Mouse (Mus musculus) megakaryocyte, embryonic 14.5 days (primary cell): ENCODE measurements around the gene Gm13277. TPM values are rescaled to one million over a fixed set of nuclear protein-coding genes. Genes with fewer than 3 reads are reported as not detected.
"Not testable (repeated sequence)": the region's sequence is repeated elsewhere in the genome, so short reads cannot be mapped to it uniquely, and the experiment has no call there.

Experiments used
- H3K27me3 ChIP-seq: replicated peaks from 2 replicates; pipeline ENCODE3; 2012; ENCODE audit warnings: inconsistent platforms
- H3K36me3 ChIP-seq: replicated peaks from 2 replicates; pipeline ENCODE3; 2012; ENCODE audit warnings: low read length, inconsistent platforms, mixed read lengths
- H3K4me1 ChIP-seq: 2 replicates; pipeline ENCODE4 v1.6.1; 2012; ENCODE audit warnings: inconsistent platforms
- H3K4me3 ChIP-seq: replicated peaks from 2 replicates; pipeline ENCODE3; 2012; ENCODE audit warnings: moderate library complexity, mild to moderate bottlenecking, inconsistent platforms
- H3K9me3 ChIP-seq: 2 replicates; pipeline ENCODE4 v1.6.1; 2012; ENCODE audit warnings: inconsistent platforms
- polyA plus RNA-seq: library from polyadenylated mRNA; stranded (reverse); fragments of >175 nt; gene quantifications from 2 replicates; pipeline ENCODE4 v1.2.3, GENCODE M21; 2012; ENCODE audit warnings: low replicate concordance; ENCODE audit not compliant: insufficient read depth

Gm13277 gene
- polyA plus RNA-seq, 1 experiment, result not detected

DNA sequence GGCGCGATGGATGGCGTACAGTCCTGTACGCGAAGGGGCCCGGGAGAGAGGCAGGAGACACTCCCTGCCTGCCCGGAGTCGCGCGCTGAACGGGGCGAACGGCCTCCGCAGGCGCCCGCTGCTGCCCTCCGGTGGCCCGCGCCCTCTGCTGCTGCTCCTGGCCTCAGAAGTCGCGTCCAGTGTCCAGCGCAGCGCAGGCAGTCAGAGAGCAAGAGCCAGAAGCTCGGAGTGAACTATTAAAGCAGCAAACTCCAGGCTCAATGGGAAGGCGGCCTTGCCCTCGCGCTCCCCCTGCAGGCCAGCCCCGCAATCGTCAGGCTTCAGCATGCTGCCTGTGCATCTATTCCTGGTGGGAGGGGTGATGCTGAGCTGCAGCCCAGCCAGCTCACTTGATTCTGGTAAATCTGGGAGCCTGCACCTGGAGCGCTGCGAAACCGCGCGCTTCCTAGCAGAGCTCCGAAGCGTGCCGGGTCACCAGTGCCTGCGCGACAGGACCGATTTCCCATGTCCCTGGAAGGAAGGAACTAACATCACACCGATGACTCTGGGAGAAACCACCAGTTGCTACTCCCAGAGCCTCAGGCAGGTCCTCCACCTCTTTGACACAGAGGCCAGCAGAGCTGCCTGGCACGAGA lies 24.9 kb upstream of the Gm13277 start:
- H3K36me3 ChIP-seq, H3K4me1 ChIP-seq, H3K27me3 ChIP-seq, H3K9me3 ChIP-seq, H3K4me3 ChIP-seq: not testable (repeated sequence)

DNA sequence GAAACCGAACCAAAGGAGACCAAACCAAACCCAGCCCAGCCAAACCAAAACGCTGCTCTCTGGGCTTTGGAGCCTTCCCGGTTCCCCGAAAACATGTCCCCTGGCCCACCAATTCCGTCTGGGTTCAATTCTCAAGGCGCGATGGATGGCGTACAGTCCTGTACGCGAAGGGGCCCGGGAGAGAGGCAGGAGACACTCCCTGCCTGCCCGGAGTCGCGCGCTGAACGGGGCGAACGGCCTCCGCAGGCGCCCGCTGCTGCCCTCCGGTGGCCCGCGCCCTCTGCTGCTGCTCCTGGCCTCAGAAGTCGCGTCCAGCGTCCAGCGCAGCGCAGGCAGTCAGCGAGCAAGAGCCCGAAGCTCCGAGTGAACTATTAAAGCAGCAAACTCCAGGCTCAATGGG lies 14.9 kb upstream of the Gm13277 start, which contains the start of gene Gm13290:
TSS of gene Gm13290 (plus strand) at position 301 of the 400 bp plus-strand sequence.
- not testable (repeated sequence) for H3K36me3 ChIP-seq, H3K9me3 ChIP-seq, H3K27me3 ChIP-seq, H3K4me3 ChIP-seq, H3K4me1 ChIP-seq

DNA sequence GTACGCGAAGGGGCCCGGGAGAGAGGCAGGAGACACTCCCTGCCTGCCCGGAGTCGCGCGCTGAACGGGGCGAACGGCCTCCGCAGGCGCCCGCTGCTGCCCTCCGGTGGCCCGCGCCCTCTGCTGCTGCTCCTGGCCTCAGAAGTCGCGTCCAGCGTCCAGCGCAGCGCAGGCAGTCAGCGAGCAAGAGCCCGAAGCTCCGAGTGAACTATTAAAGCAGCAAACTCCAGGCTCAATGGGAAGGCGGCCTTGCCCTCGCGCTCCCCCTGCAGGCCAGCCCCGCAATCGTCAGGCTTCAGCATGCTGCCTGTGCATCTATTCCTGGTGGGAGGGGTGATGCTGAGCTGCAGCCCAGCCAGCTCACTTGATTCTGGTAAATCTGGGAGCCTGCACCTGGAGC lies 11.8 kb upstream of the Gm13277 start, which contains the start of gene Gm13289:
TSS of gene Gm13289 (plus strand) at position 301 of the 400 bp plus-strand sequence.
- H3K36me3 ChIP-seq, H3K4me3 ChIP-seq, H3K27me3 ChIP-seq, H3K9me3 ChIP-seq, H3K4me1 ChIP-seq: not testable (repeated sequence)

DNA sequence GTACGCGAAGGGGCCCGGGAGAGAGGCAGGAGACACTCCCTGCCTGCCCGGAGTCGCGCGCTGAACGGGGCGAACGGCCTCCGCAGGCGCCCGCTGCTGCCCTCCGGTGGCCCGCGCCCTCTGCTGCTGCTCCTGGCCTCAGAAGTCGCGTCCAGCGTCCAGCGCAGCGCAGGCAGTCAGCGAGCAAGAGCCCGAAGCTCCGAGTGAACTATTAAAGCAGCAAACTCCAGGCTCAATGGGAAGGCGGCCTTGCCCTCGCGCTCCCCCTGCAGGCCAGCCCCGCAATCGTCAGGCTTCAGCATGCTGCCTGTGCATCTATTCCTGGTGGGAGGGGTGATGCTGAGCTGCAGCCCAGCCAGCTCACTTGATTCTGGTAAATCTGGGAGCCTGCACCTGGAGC lies 8.9 kb upstream of the Gm13277 start, which contains the start of gene Gm13272:
TSS of gene Gm13272 (plus strand) at position 301 of the 400 bp plus-strand sequence.
- H3K36me3 ChIP-seq, H3K4me1 ChIP-seq, H3K27me3 ChIP-seq, H3K4me3 ChIP-seq, H3K9me3 ChIP-seq: not testable (repeated sequence)

DNA sequence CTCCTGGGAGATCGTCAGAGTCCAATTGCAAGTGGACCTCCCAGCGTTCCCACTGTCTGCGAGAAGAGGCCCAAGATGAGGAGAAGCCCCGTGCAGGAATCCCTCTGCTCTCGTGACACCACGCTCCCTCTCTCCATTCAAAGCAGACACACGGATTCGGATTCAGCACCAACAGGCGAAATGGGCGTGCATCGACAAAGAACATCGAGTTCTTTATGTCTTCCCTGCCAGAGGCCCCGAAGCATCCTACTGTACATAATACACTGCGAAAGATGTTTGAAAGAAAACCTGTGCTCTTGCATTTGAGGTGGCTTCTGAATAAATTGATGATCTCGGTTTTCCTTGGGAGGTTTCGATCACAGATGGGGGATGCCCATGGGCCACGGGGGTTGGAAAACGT lies 8.1 kb upstream of the Gm13277 start:
- H3K4me3 ChIP-seq, H3K36me3 ChIP-seq, H3K4me1 ChIP-seq, H3K9me3 ChIP-seq, H3K27me3 ChIP-seq: not testable (repeated sequence)

DNA sequence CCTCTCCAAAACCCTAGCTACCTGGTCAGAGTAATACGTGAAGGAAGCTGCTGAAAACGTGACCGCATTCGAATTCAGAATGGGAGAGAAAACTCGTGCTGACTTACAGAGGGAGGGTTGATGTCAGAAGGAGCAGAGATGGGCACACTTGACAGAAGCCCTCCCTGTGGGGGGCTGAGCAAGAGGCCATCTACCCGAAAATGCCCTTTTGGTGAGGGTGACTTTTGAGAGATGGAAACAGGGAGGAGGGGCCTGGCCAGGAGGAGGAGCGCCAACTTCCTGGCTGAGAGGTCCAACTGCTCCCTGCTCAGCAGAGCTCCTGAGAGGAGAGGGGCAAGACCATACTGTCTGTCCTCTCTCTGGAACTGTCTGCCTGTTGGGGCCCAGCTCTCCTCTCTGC lies 6.6 kb upstream of the Gm13277 start, which contains the start of gene Ifnz:
TSS of gene Ifnz (plus strand) at position 301 of the 400 bp plus-strand sequence.
- not testable (repeated sequence) for H3K4me1 ChIP-seq, H3K9me3 ChIP-seq, H3K36me3 ChIP-seq, H3K4me3 ChIP-seq, H3K27me3 ChIP-seq

DNA sequence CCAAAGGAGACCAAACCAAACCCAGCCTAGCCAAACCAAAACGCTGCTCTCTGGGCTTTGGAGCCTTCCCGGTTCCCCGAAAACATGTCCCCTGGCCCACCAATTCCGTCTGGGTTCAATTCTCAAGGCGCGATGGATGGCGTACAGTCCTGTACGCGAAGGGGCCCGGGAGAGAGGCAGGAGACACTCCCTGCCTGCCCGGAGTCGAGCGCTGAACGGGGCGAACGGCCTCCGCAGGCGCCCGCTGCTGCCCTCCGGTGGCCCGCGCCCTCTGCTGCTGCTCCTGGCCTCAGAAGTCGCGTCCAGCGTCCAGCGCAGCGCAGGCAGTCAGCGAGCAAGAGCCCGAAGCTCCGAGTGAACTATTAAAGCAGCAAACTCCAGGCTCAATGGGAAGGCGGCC lies 6.1 kb upstream of the Gm13277 start:
- not testable (repeated sequence) for H3K36me3 ChIP-seq, H3K4me3 ChIP-seq, H3K9me3 ChIP-seq, H3K27me3 ChIP-seq, H3K4me1 ChIP-seq

DNA sequence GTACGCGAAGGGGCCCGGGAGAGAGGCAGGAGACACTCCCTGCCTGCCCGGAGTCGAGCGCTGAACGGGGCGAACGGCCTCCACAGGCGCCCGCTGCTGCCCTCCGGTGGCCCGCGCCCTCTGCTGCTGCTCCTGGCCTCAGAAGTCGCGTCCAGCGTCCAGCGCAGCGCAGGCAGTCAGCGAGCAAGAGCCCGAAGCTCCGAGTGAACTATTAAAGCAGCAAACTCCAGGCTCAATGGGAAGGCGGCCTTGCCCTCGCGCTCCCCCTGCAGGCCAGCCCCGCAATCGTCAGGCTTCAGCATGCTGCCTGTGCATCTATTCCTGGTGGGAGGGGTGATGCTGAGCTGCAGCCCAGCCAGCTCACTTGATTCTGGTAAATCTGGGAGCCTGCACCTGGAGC lies 3.0 kb upstream of the Gm13277 start, which contains the start of gene Gm13276:
TSS of gene Gm13276 (plus strand) at position 301 of the 400 bp plus-strand sequence.
- not testable (repeated sequence) for H3K36me3 ChIP-seq, H3K27me3 ChIP-seq, H3K4me1 ChIP-seq, H3K4me3 ChIP-seq, H3K9me3 ChIP-seq

DNA sequence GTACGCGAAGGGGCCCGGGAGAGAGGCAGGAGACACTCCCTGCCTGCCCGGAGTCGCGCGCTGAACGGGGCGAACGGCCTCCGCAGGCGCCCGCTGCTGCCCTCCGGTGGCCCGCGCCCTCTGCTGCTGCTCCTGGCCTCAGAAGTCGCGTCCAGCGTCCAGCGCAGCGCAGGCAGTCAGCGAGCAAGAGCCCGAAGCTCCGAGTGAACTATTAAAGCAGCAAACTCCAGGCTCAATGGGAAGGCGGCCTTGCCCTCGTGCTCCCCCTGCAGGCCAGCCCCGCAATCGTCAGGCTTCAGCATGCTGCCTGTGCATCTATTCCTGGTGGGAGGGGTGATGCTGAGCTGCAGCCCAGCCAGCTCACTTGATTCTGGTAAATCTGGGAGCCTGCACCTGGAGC lies 2.8 kb downstream of the Gm13277 start, which contains the start of gene Gm13278:
TSS of gene Gm13278 (plus strand) at position 301 of the 400 bp plus-strand sequence.
- not testable (repeated sequence) for H3K9me3 ChIP-seq, H3K27me3 ChIP-seq, H3K4me3 ChIP-seq, H3K36me3 ChIP-seq, H3K4me1 ChIP-seq

DNA sequence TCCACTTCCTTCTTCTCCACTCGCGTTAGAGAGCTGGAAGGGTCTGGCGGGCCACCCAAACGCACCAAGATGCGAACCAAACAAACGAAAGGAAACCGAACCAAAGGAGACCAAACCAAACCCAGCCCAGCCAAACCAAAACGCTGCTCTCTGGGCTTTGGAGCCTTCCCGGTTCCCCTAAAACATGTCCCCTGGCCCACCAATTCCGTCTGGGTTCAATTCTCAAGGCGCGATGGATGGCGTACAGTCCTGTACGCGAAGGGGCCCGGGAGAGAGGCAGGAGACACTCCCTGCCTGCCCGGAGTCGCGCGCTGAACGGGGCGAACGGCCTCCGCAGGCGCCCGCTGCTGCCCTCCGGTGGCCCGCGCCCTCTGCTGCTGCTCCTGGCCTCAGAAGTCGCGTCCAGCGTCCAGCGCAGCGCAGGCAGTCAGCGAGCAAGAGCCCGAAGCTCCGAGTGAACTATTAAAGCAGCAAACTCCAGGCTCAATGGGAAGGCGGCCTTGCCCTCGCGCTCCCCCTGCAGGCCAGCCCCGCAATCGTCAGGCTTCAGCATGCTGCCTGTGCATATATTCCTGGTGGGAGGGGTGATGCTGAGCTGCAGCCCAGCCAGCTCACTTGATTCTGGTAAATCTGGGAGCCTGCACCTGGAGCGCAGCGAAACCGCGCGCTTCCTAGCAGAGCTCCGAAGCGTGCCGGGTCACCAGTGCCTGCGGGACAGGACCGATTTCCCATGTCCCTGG lies 5.7 kb downstream of the Gm13277 start, which contains the start of gene Gm13275:
TSS of gene Gm13275 (plus strand) at position 552 of the 740 bp plus-strand sequence.
- H3K9me3 ChIP-seq, H3K36me3 ChIP-seq, H3K27me3 ChIP-seq, H3K4me1 ChIP-seq, H3K4me3 ChIP-seq: not testable (repeated sequence)

DNA sequence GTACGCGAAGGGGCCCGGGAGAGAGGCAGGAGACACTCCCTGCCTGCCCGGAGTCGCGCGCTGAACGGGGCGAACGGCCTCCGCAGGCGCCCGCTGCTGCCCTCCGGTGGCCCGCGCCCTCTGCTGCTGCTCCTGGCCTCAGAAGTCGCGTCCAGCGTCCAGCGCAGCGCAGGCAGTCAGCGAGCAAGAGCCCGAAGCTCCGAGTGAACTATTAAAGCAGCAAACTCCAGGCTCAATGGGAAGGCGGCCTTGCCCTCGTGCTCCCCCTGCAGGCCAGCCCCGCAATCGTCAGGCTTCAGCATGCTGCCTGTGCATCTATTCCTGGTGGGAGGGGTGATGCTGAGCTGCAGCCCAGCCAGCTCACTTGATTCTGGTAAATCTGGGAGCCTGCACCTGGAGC lies 8.7 kb downstream of the Gm13277 start, which contains the start of gene Gm13279:
TSS of gene Gm13279 (plus strand) at position 301 of the 400 bp plus-strand sequence.
- not testable (repeated sequence) for H3K27me3 ChIP-seq, H3K4me3 ChIP-seq, H3K36me3 ChIP-seq, H3K4me1 ChIP-seq, H3K9me3 ChIP-seq

DNA sequence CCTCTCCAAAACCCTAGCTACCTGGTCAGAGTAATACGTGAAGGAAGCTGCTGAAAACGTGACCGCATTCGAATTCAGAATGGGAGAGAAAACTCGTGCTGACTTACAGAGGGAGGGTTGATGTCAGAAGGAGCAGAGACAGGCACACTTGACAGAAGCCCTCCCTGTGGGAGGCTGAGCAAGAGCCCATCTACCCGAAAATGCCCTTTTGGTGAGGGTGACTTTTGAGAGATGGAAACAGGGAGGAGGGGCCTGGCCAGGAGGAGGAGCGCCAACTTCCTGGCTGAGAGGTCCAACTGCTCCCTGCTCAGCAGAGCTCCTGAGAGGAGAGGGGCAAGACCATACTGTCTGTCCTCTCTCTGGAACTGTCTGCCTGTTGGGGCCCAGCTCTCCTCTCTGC lies 10.9 kb downstream of the Gm13277 start, which contains the start of gene Gm13285:
TSS of gene Gm13285 (plus strand) at position 301 of the 400 bp plus-strand sequence.
- not testable (repeated sequence) for H3K27me3 ChIP-seq, H3K36me3 ChIP-seq, H3K9me3 ChIP-seq, H3K4me3 ChIP-seq, H3K4me1 ChIP-seq

DNA sequence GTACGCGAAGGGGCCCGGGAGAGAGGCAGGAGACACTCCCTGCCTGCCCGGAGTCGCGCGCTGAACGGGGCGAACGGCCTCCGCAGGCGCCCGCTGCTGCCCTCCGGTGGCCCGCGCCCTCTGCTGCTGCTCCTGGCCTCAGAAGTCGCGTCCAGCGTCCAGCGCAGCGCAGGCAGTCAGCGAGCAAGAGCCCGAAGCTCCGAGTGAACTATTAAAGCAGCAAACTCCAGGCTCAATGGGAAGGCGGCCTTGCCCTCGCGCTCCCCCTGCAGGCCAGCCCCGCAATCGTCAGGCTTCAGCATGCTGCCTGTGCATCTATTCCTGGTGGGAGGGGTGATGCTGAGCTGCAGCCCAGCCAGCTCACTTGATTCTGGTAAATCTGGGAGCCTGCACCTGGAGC lies 14.5 kb downstream of the Gm13277 start, which contains the start of gene Gm13287:
TSS of gene Gm13287 (plus strand) at position 301 of the 400 bp plus-strand sequence.
- H3K36me3 ChIP-seq, H3K27me3 ChIP-seq, H3K9me3 ChIP-seq, H3K4me3 ChIP-seq, H3K4me1 ChIP-seq: not testable (repeated sequence)

DNA sequence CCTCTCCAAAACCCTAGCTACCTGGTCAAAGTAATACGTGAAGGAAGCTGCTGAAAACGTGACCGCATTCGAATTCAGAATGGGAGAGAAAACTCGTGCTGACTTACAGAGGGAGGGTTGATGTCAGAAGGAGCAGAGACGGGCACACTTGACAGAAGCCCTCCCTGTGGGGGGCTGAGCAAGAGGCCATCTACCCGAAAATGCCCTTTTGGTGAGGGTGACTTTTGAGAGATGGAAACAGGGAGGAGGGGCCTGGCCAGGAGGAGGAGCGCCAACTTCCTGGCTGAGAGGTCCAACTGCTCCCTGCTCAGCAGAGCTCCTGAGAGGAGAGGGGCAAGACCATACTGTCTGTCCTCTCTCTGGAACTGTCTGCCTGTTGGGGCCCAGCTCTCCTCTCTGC lies 16.8 kb downstream of the Gm13277 start, which contains the start of gene Gm13288:
TSS of gene Gm13288 (plus strand) at position 301 of the 400 bp plus-strand sequence.
- H3K9me3 ChIP-seq, H3K4me3 ChIP-seq, H3K27me3 ChIP-seq, H3K36me3 ChIP-seq, H3K4me1 ChIP-seq: not testable (repeated sequence)

DNA sequence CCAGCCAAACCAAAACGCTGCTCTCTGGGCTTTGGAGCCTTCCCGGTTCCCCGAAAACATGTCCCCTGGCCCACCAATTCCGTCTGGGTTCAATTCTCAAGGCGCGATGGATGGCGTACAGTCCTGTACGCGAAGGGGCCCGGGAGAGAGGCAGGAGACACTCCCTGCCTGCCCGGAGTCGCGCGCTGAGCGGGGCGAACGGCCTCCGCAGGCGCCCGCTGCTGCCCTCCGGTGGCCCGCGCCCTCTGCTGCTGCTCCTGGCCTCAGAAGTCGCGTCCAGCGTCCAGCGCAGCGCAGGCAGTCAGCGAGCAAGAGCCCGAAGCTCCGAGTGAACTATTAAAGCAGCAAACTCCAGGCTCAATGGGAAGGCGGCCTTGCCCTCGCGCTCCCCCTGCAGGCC lies 17.3 kb downstream of the Gm13277 start:
- H3K4me1 ChIP-seq, H3K9me3 ChIP-seq, H3K27me3 ChIP-seq, H3K4me3 ChIP-seq, H3K36me3 ChIP-seq: not testable (repeated sequence)
